Mouse (Mus musculus) brown adipose tissue, adult 24 weeks (tissue): ENCODE measurements around the gene AI837181. TPM values are rescaled to one million over a fixed set of nuclear protein-coding genes. Genes with fewer than 3 reads are reported as not detected.
A peak's percentile ranks its signal among the peaks of the same experiment; 100 is the strongest.

Experiments used
- H3K27ac ChIP-seq: fragments of 200-500 bp; replicated peaks from 2 replicates; pipeline ENCODE4 v1.5.1; 2012; ENCODE audit warnings: low read depth, mild to moderate bottlenecking, low read length
- H3K4me1 ChIP-seq: fragments of 200-500 bp; 2 replicates; pipeline ENCODE4 v1.6.1; 2012; ENCODE audit warnings: low read length, mixed read lengths; ENCODE audit not compliant: control insufficient read depth, insufficient read depth, insufficient read length
- H3K4me3 ChIP-seq: fragments of 200-500 bp; 2 replicates; pipeline ENCODE4 v1.5.1; 2012; ENCODE audit warnings: low read depth, mild to moderate bottlenecking, low read length, moderate library complexity; ENCODE audit not compliant: insufficient read depth
- polyA plus RNA-seq: library from polyadenylated mRNA; stranded (reverse); fragments of >200 nt; gene quantifications from 2 replicates; pipeline ENCODE4 v1.2.4, GENCODE M21; 2012; ENCODE audit not compliant: missing spikeins, insufficient read depth, insufficient read length

AI837181 gene
- polyA plus RNA-seq, 1 experiment, result 27.1 TPM

DNA sequence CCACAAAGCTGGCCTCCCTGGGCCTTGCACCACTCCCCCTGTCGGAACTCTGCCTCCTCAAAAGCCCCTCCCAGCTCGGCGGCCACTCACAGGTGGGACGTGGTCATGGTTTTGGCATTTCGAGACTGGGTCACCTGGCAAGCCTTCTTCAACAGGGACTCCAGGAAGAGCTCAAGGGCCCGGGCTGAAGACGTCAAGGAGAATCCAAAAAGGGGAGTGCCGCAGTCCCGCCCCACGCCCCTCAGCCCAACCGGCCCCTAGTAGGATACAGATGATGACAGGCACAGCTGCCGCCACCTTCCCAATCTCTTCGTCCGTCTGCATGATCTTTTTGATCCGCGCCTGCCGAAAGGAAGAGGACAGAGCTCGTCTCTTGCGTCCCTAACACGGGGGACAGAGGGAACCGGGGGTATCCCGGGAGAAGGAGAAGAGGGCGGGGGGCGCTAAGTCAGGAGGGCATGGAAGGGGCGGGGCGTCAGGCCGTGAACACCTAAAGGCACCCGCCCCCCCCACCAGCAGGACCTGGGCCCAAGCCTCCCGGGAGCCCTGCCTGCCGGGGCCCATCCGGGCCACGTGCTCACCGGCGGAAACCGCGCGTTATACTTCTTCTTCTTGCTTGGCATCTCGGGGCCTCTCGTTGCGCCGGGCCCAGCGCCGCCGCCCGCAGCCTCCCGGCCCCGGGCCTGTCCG lies 707 bp upstream of the AI837181 start:
- H3K27ac ChIP-seq, result peak overlapping the region; percentile 67
- H3K4me1 ChIP-seq, result peaks cover 17% of the 10 kb centered on the region
- peak overlapping the region; percentile 76 for H3K4me3 ChIP-seq

- H3K4me1 ChIP-seq, result peaks cover 17% of the 10 kb centered on the region
- peak overlapping the region; percentile 92; the same call in 1 of the 2 replicates for H3K27ac ChIP-seq
- H3K4me3 ChIP-seq, result peak overlapping the region; percentile 91
Measured at GRCm38 (mm10) chr19:5425906-5426565, 1.1 kb downstream of the AI837181 start.

GRCm38 (mm10) chr19:5426640-5427290 lies 1.8 kb downstream of the AI837181 start:
- peaks cover 17% of the 10 kb centered on the region for H3K4me1 ChIP-seq
- H3K4me3 ChIP-seq, result peak overlapping the region; percentile 91
- H3K27ac ChIP-seq, result no peak overlapping the region

- Histone ChIP-seq H3K27ac (no peak overlapping the region), H3K4me1 (peaks cover 18% of the 10 kb centered on the region), H3K4me3 (no peak overlapping the region)
Measured at GRCm38 (mm10) chr19:5428083-5428482, 3.1 kb downstream of the AI837181 start.

DNA sequence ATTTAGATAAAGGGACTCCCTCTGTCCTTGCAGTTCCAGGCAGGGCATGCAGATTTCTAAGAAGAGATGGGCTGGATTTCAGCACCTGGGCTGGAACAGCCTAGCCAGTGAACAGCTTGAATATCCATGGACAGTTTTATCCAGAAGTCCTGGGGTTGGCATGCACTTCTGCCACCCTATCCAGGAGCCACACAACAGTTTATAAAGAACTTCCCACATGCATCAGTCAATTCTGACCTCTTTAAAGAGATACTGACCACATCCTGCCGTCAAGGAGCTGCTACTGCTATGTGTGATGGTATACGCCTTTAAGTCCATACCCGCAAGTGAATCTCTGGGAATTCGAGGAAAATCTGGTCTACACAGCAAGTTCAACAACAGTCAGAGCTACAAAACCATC lies 4.3 kb downstream of the AI837181 start:
- Histone ChIP-seq H3K4me3 (no peak overlapping the region), H3K27ac (no peak overlapping the region), H3K4me1 (peaks cover 14% of the 10 kb centered on the region)

DNA sequence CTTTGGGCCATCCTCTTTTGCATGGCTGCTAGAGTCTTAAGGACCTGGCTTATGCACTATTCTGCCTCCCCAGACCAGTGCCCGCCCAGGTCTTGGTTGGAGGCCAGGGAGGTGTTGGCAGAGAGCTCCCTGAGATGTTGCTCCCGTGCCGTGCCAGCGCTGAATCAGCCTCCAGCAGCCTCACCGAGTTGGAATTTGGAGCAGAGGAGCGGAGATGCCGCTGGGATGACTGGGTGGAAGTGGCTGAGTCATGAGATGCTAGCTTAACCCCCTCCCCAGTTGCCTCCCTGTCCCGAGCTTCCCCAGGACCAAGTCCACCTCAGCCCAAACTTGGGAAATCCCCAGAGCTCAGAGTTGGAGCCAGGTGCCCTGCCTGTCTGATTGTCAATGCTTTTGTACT lies 4.9 kb downstream of the AI837181 start:
- Histone ChIP-seq H3K4me1 (peaks cover 14% of the 10 kb centered on the region), H3K27ac (no peak overlapping the region), H3K4me3 (no peak overlapping the region)

GRCm38 (mm10) chr19:5430408-5430807 lies 5.5 kb downstream of the AI837181 start:
- Histone ChIP-seq H3K27ac (no peak overlapping the region), H3K4me1 (peaks cover 14% of the 10 kb centered on the region), H3K4me3 (no peak overlapping the region)

DNA sequence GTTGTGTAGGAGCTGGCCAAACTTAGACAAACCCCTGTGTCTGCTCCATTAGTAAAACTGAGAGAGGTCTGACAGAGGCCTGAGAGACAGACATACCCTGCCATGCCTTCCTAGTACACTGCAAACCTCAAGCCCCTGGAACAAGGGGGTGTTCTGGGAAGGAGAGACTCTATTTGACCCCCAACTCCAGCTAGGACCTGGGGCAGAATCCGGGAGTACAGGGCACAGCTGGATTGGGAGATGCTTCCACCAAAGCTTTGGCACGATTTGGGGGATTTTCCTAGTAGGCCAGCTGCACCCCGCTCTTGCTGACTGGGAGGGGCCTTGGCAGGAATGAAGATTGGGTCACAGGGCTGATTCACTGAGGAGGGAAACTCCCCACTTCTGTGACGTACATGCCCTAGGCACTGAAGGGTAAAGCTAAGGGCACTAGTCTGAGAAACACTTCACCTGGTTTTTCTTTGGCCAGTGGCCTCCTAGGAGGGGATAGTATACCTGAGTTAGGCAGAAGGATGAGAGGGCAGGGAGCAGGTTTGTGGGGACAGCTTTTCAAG lies 7.0 kb downstream of the AI837181 start:
- Histone ChIP-seq H3K4me1 (peaks cover 4% of the 10 kb centered on the region; the same call in 1 of the 2 replicates), H3K27ac (no peak overlapping the region), H3K4me3 (no peak overlapping the region)

- Histone ChIP-seq H3K4me3 (peak overlapping the region; percentile 55), H3K27ac (peak overlapping the region; percentile 63), H3K4me1 (peaks cover 4% of the 10 kb centered on the region; the same call in 1 of the 2 replicates)
Measured at GRCm38 (mm10) chr19:5432992-5433852, 8.3 kb downstream of the AI837181 start.

DNA sequence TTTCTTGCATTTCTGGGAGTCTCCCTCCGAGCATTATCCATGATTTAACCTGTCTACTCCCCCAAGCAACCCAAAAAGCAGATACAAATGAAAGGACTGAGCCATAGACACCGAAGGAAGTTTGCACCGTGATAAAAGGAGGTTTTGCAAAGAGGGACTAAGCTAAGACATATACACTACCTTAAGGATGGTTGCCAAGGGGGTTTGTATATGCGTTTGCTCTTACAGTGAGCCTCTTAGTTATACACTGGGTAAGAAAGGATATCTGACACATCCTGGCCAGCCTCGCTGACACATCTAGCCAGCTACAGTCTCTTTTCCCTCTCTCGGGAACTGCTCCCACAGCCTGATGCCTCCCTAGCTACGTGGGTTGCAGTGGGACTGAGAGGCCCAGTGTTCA lies 9.0 kb downstream of the AI837181 start:
- H3K4me3 ChIP-seq, result peak overlapping the region; percentile 55; the same call in 1 of the 2 replicates

DNA sequence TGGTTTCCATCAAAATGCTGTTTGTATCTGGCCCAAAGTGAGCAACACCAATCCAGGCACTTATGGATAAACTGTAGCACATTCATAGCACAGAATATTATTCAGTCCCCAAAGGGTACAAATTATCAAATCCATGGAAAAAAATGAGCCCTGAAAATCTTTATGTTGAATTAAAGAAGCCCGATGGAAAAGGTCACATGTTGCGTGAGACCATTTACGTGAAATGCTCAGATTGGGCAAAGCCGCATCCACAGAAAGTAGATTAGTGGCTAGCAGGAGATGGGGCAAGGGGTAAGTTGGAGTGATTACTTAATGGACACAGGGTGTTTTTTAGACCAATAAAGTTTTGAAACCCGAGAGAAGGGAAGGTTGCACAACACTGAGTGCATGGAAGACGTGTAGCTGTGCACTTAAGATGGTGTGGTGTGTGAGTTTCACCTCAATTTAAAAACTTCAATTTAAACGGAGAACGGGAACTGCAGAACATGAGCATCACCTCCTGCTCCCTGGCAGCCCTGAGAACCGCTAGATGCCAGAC lies 19.5 kb downstream of the AI837181 start:
- H3K27ac ChIP-seq, result no peak overlapping the region
- no peak overlapping the region for H3K4me3 ChIP-seq
- peaks cover 9% of the 10 kb centered on the region; the same call in 1 of the 2 replicates for H3K4me1 ChIP-seq

More for the DNA sequence above, 9.0 kb downstream of the AI837181 start:
- Histone ChIP-seq H3K27ac (peak overlapping the region; percentile 63), H3K4me1 (peaks cover 4% of the 10 kb centered on the region; the same call in 1 of the 2 replicates)

DNA sequence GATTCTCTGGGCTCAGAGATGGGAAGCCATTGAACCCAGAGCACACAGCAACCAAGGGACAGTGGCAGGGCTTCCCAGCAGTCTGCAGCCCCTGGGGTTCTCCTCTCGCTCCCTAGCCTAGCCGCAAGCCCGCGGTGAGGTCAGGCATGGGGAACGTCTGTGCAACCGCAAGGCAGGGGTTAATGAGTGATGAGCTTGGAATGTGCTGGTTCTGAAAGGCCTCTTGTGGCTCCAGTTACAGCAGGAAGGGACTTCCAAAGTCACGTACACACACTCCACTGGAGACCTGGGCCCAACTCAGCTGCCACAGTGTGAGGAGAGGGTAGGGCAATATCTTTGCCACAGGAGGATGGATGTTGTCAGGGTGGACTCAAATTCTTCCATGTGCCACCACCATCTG lies 20.0 kb downstream of the AI837181 start:
- peaks cover 9% of the 10 kb centered on the region; the same call in 1 of the 2 replicates for H3K4me1 ChIP-seq
- no peak overlapping the region for H3K27ac ChIP-seq
- H3K4me3 ChIP-seq, result no peak overlapping the region

DNA sequence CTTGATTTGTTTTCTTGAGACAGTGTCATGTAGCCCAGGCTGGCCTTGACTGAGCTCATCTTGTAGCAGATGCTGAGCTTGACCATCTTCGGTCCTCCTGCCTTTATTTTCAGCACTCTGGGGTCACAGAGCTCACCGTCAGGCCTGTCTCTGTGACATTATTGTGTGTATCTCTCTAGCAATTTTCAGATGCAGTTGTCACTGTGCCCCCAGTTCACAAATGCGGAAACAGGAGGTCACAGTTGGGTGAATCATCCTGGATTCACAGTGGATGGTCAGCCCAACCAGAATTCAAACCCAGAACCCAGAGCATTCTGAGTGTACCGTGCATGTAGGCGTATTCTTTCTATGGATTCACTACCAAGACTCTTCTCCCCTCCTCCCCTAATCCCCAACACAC lies 20.8 kb downstream of the AI837181 start:
- Histone ChIP-seq H3K4me3 (no peak overlapping the region), H3K27ac (no peak overlapping the region), H3K4me1 (peaks cover 9% of the 10 kb centered on the region; the same call in 1 of the 2 replicates)
